Mouse (Mus musculus) embryonic fibroblast, embryonic 13.5 days (primary cell): ENCODE data around the gene Rtp3.

Source experiments
- CTCF ChIP-seq: IDR thresholded peaks from 2 replicates; pipeline ENCODE4 v1.5.1; 2011; ENCODE audit warnings: mild to moderate bottlenecking, control low read depth, low read length, moderate library complexity, borderline replicate concordance; ENCODE audit not compliant: insufficient read depth
- POLR2A ChIP-seq: IDR thresholded peaks from 2 replicates; pipeline ENCODE4 v1.6.1; 2011; ENCODE audit warnings: low read depth, mild to moderate bottlenecking, control low read depth, low read length, moderate library complexity

DNA sequence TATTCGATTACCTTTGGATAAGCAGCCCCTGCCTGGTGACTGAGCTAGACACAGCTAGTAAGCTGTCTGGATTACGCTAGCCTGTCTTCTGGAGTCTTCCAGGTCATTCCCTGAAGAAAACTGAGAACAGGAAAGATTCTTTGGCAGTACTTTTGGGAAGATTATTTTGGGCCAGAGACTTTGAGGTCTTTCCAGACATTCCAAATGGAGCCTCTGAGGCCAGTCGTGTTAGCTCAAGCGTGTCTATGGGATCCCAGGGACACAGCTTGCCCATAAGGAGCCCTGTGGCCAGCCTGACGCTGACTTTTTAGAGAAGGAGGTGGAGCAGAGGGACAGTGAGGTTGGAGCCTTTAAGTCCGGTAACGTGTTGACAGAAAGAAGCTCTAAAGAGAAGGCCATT lies 54.4 kb downstream of the Rtp3 start:
- TF ChIP-seq CTCF, result no peak
- TF ChIP-seq POLR2A, result no peak
